Mouse (Mus musculus) hindbrain, embryonic 13.5 days (tissue): Measurements from ENCODE around the gene Sgo1. TPM values are rescaled to one million over a fixed set of nuclear protein-coding genes. Genes with fewer than 3 reads are reported as not detected.
"Not testable (repeated sequence)": the region's sequence is repeated elsewhere in the genome, so short reads cannot be mapped to it uniquely, and the experiment has no call there.

Experiments used
- ATAC-seq: fragments of 200-750 bp; cut with Nextera tagmentation; 2 replicates; pipeline ENCODE4 v1.8.0; 2017; ENCODE audit warnings: moderate TSS enrichment; ENCODE audit not compliant: low FRiP score
- H3K27ac ChIP-seq: fragments of 300-500 bp; sonication (generic); 2 replicates; pipeline ENCODE4 v1.5.1; 2015; ENCODE audit warnings: inconsistent platforms, mild to moderate bottlenecking, moderate library complexity
- H3K27me3 ChIP-seq: fragments of 300-500 bp; sonication (generic); 2 replicates; pipeline ENCODE4 v1.6.1; 2015; ENCODE audit warnings: mild to moderate bottlenecking, inconsistent platforms
- H3K36me3 ChIP-seq: fragments of 300-500 bp; sonication (generic); 2 replicates; pipeline ENCODE4 v1.6.1; 2015; ENCODE audit warnings: mild to moderate bottlenecking, inconsistent platforms
- H3K4me1 ChIP-seq: fragments of 300-500 bp; sonication (generic); replicated peaks from 2 replicates; pipeline ENCODE4 v1.6.1; 2015; ENCODE audit warnings: inconsistent platforms
- H3K4me2 ChIP-seq: fragments of 300-500 bp; sonication (generic); 2 replicates; pipeline ENCODE4 v1.6.1; 2015; ENCODE audit warnings: inconsistent platforms, mild to moderate bottlenecking, moderate library complexity
- H3K4me3 ChIP-seq: fragments of 300-500 bp; sonication (generic); 2 replicates; pipeline ENCODE4 v1.5.1; 2015; ENCODE audit warnings: mild to moderate bottlenecking, inconsistent platforms
- H3K9ac ChIP-seq: fragments of 300-500 bp; sonication (generic); 2 replicates; pipeline ENCODE4 v1.6.1; 2015; ENCODE audit warnings: mild to moderate bottlenecking, inconsistent platforms
- H3K9me3 ChIP-seq: fragments of 300-500 bp; sonication (generic); 2 replicates; pipeline ENCODE4 v1.6.1; 2016; ENCODE audit warnings: inconsistent platforms
- WGBS: fragments of 180-500 bp; shearing (Covaris S2); methylation state at CpG from one replicate; pipeline ENCODE4 v1.1.7; 2015; 5-methylcytosine and 5-hydroxymethylcytosine counted together
- polyA plus RNA-seq: library from polyadenylated mRNA; unstranded; fragments of >200 nt; fragmentation: Nextera tagmentation; extraction: Ambion mirVana; gene quantifications from 2 replicates; pipeline ENCODE4 v1.2.1, GENCODE M21; 2015

Sgo1 gene
- polyA plus RNA-seq, 1 experiment from 2014 or later: 9.0 TPM

- H3K4me1 ChIP-seq: no peaks in the 10 kb centered on the region; the same call in 1 of the 2 replicates
- 93% methylated on average over 3 of the region's 3 CpGs for WGBS
Observed at GRCm38 (mm10) chr17:53664267-53664666, 24.9 kb downstream of the Sgo1 start.

GRCm38 (mm10) chr17:53661056-53661840, 27.9 kb downstream of the Sgo1 start:
- Histone ChIP-seq H3K27ac (no peak overlapping the region), H3K9me3 (no peaks in the 10 kb centered on the region), H3K36me3 (peaks cover 36% of the 10 kb centered on the region), H3K4me1 (no peaks in the 10 kb centered on the region; the same call in 1 of the 2 replicates), H3K4me3 (no peak overlapping the region), H3K9ac (no peak overlapping the region), H3K4me2 (no peak overlapping the region), H3K27me3 (no peaks in the 10 kb centered on the region)
- WGBS: 75% methylated on average over 6 of the region's 6 CpGs
- no peak for ATAC-seq

More at GRCm38 (mm10) chr17:53664267-53664666, 24.9 kb downstream of the Sgo1 start:
- no peak for ATAC-seq
- no peak overlapping the region for H3K27ac ChIP-seq
- H3K36me3 ChIP-seq: peaks cover 54% of the 10 kb centered on the region
- no peaks in the 10 kb centered on the region for H3K27me3 ChIP-seq
- no peak overlapping the region for H3K4me3 ChIP-seq
- H3K4me2 ChIP-seq: no peak overlapping the region
- no peaks in the 10 kb centered on the region for H3K9me3 ChIP-seq
- H3K9ac ChIP-seq: no peak overlapping the region

DNA sequence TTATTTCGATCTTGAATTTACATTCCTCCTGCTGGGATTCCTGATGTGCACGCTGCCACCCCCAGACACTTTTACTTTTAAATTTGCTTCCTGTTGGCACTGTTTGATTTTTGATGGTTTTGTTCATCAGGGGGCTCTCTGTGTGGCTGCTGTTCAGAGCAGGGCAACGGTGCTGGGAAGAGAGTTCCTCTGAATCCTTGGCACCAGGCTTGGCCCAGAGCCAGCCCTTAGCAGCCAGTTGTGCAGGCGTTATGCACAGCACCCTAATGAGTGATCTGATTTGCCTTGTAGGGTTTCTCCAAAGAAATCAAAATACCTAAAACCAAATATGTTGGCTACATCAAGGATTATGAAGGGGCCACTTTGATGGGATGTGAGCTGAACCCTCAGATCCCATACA, 29.4 kb downstream of the Sgo1 start:
- peaks cover 41% of the 10 kb centered on the region for H3K36me3 ChIP-seq
- WGBS: 42% methylated on average over 4 of the region's 4 CpGs
- 0 out of 2 replicates have a peak overlapping the region, but pooled peaks have one; percentile 42 for H3K27ac ChIP-seq

DNA sequence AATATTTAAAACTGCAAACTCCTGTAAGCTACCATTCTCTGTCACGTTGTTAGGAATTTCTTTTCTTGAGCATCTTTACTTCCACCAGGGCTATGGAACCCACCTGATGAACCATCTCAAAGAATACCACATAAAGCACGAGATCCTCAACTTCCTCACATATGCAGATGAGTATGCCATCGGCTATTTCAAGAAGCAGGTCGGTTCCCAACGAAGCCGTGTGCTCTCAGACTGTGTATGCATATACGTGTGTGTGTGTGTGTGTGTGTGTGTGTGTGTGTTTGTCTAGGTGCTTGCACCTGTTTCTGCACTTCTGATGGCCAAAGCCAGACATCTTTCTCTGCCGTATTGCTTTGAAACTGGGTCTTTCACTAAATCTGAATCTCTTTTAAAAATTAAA, 29.9 kb downstream of the Sgo1 start:
- WGBS: 85% methylated on average over 8 of the region's 8 CpGs
- H3K4me2 ChIP-seq: no peak overlapping the region
- no peak overlapping the region for H3K9ac ChIP-seq
- H3K4me3 ChIP-seq: no peak overlapping the region
- no peaks in the 10 kb centered on the region; the same call in 1 of the 2 replicates for H3K4me1 ChIP-seq
- H3K27ac ChIP-seq: no peak overlapping the region
- ATAC-seq: no peak
- peaks cover 46% of the 10 kb centered on the region for H3K36me3 ChIP-seq
- no peaks in the 10 kb centered on the region for H3K27me3 ChIP-seq
- H3K9me3 ChIP-seq: no peaks in the 10 kb centered on the region

More for the DNA sequence above, 29.4 kb downstream of the Sgo1 start:
- H3K4me1 ChIP-seq: no peaks in the 10 kb centered on the region; the same call in 1 of the 2 replicates
- no peak overlapping the region for H3K4me3 ChIP-seq
- H3K4me2 ChIP-seq: no peak overlapping the region
- H3K9ac ChIP-seq: no peak overlapping the region
- no peaks in the 10 kb centered on the region for H3K9me3 ChIP-seq
- H3K27me3 ChIP-seq: no peaks in the 10 kb centered on the region
- peak; percentile 78; the same call in 1 of the 2 replicates for ATAC-seq

DNA sequence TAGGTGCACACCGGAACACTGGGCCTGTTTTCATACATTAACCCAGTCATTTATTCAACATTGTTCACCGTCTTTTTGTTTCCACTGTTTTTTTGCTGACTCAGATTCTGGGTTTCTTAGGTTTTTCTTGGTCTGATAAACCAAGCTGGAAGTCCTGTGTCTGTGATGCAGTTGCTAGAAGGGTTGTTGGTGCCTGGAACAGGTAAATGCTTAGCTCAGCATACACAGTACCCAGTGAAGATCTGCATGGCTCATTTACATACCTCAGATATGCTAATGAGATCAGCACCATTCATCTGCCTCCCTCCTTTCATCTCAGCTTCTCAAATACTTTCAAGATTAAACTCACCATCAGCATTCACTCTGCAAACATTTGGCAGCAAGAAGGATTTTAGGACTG, 30.5 kb downstream of the Sgo1 start:
- Histone ChIP-seq H3K4me1 (no peaks in the 10 kb centered on the region; the same call in 1 of the 2 replicates), H3K4me2 (no peak overlapping the region), H3K9ac (no peak overlapping the region), H3K27me3 (no peaks in the 10 kb centered on the region), H3K36me3 (peaks cover 52% of the 10 kb centered on the region), H3K27ac (no peak overlapping the region), H3K4me3 (no peak overlapping the region), H3K9me3 (no peaks in the 10 kb centered on the region)
- ATAC-seq: no peak
- WGBS: 80% methylated on average over 2 of the region's 2 CpGs

- 73% methylated on average over 2 of the region's 2 CpGs for WGBS
- H3K27me3 ChIP-seq, ATAC-seq: not testable (repeated sequence)
Observed at GRCm38 (mm10) chr17:53657391-53657790, 31.7 kb downstream of the Sgo1 start.

DNA sequence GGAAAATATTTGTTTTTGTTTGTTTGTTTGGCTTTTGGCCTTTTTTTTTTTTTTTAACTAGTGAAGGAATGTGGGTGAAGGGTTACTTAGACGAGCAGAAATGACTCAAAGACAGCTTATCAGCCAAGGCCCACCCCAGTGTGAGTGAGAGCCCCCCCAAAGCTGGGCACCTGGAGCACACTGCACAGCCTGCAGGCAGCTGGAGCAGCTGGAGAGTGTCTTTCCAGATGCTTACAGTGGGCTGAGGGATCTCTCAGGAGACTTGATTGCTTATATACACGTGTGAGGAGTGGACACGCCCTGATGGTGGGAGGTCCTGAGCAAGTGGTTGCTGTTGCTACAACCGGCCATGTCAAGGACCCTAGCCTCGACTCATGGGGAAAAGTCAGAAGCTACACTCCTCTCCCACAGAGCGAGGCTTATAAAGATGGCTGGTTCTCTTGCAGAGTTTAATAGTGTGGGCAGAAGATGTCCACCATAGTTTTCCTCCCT, 32.7 kb downstream of the Sgo1 start:
- Histone ChIP-seq H3K36me3 (peaks cover 54% of the 10 kb centered on the region), H3K27ac (no peak overlapping the region), H3K9me3 (no peaks in the 10 kb centered on the region), H3K27me3 (no peaks in the 10 kb centered on the region), H3K4me1 (no peaks in the 10 kb centered on the region; the same call in 1 of the 2 replicates), H3K4me3 (no peak overlapping the region), H3K4me2 (no peak overlapping the region), H3K9ac (no peak overlapping the region)
- ATAC-seq: no peak
- WGBS: 80% methylated on average over 6 of the region's 6 CpGs

More at GRCm38 (mm10) chr17:53657391-53657790, 31.7 kb downstream of the Sgo1 start:
- not testable (repeated sequence) for H3K4me2 ChIP-seq, H3K4me1 ChIP-seq, H3K4me3 ChIP-seq, H3K9ac ChIP-seq, H3K27ac ChIP-seq, H3K9me3 ChIP-seq
- peaks cover 59% of the 10 kb centered on the region for H3K36me3 ChIP-seq

DNA sequence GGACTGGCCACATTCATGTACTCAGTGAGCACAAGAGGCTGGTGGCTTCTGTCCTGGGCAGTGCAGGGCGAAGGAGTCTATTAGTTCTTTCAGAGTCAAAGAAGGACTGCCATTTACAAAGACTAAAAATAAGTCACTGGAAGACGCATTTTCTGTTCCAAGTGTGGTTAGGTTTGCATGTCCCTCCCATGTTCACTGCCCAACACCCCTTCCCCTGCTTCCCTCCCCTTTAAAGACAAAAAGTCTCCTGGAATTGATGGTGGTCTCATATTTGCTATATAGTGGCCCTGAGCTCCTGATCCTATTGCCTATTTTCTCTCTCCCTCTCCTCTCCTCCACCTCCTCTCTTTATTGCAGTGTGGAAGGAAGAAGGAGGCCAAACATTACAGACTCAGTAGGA, 33.2 kb downstream of the Sgo1 start:
- no peaks in the 10 kb centered on the region; the same call in 1 of the 2 replicates for H3K4me1 ChIP-seq
- H3K4me3 ChIP-seq: no peak overlapping the region
- no peaks in the 10 kb centered on the region for H3K9me3 ChIP-seq
- peaks cover 53% of the 10 kb centered on the region for H3K36me3 ChIP-seq
- H3K27ac ChIP-seq: no peak overlapping the region
- no peak overlapping the region for H3K9ac ChIP-seq
- H3K27me3 ChIP-seq: no peaks in the 10 kb centered on the region
- ATAC-seq: no peak
- H3K4me2 ChIP-seq: no peak overlapping the region
- 91% methylated on average over 2 of the region's 2 CpGs for WGBS

- no peak overlapping the region for H3K4me3 ChIP-seq
- H3K4me1 ChIP-seq: no peaks in the 10 kb centered on the region; the same call in 1 of the 2 replicates
- no peak for ATAC-seq
- H3K36me3 ChIP-seq: peaks cover 46% of the 10 kb centered on the region
- H3K27ac ChIP-seq: no peak overlapping the region
- no peak overlapping the region for H3K4me2 ChIP-seq
- no peaks in the 10 kb centered on the region for H3K9me3 ChIP-seq
- WGBS: 92% methylated on average over 6 of the region's 6 CpGs
- H3K27me3 ChIP-seq: no peaks in the 10 kb centered on the region
- no peak overlapping the region for H3K9ac ChIP-seq
Observed at GRCm38 (mm10) chr17:53655081-53655480, 34.1 kb downstream of the Sgo1 start.

- Histone ChIP-seq H3K4me2 (no peak overlapping the region), H3K4me3 (no peak overlapping the region), H3K9me3 (no peaks in the 10 kb centered on the region), H3K27ac (no peak overlapping the region), H3K36me3 (peaks cover 42% of the 10 kb centered on the region), H3K9ac (no peak overlapping the region), H3K4me1 (no peaks in the 10 kb centered on the region; the same call in 1 of the 2 replicates), H3K27me3 (no peaks in the 10 kb centered on the region)
- ATAC-seq: no peak
- 96% methylated on average over 4 of the region's 4 CpGs for WGBS
Observed at GRCm38 (mm10) chr17:53654596-53654995, 34.5 kb downstream of the Sgo1 start.

DNA sequence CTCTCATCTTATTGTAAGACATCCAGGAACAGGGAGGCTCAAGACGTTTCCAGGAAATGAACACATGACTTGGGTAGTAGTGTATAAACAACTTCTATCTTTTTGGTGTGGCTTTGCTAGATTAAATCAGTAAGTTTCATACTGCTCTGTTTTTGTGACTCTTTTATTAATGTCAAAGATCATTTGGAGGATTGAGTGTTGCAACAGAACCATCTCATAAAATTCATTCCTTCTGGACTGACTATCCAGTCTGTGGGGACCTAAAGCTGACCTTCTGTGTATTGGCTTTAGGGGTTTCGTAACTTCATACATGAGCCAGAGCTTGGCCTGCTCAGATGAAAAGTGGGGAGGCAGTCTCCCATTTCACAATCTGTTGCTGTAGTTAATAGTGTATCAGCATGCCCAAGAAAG, 38.9 kb downstream of the Sgo1 start:
- Histone ChIP-seq H3K4me2 (no peak overlapping the region), H3K9ac (no peak overlapping the region), H3K4me3 (no peak overlapping the region), H3K4me1 (no peaks in the 10 kb centered on the region), H3K36me3 (peaks cover 41% of the 10 kb centered on the region), H3K27me3 (no peaks in the 10 kb centered on the region), H3K27ac (no peak overlapping the region), H3K9me3 (no peaks in the 10 kb centered on the region)
- no peak for ATAC-seq
- 83% methylated on average over 2 of the region's 2 CpGs for WGBS

- H3K36me3 ChIP-seq: peaks cover 69% of the 10 kb centered on the region
Observed at GRCm38 (mm10) chr17:53643360-53643759, 45.8 kb downstream of the Sgo1 start.

GRCm38 (mm10) chr17:53631344-53631743, 57.8 kb downstream of the Sgo1 start:
- peaks cover 46% of the 10 kb centered on the region for H3K36me3 ChIP-seq
- no peak overlapping the region for H3K4me3 ChIP-seq
- H3K27me3 ChIP-seq: no peaks in the 10 kb centered on the region
- no peaks in the 10 kb centered on the region for H3K4me1 ChIP-seq
- H3K4me2 ChIP-seq: no peak overlapping the region
- H3K27ac ChIP-seq: no peak overlapping the region
- ATAC-seq: no peak
- no peak overlapping the region for H3K9ac ChIP-seq
- H3K9me3 ChIP-seq: no peaks in the 10 kb centered on the region

More at GRCm38 (mm10) chr17:53643360-53643759, 45.8 kb downstream of the Sgo1 start:
- Histone ChIP-seq H3K9me3 (no peaks in the 10 kb centered on the region), H3K4me3 (no peak overlapping the region), H3K27ac (no peak overlapping the region), H3K4me1 (no peaks in the 10 kb centered on the region), H3K9ac (no peak overlapping the region), H3K4me2 (no peak overlapping the region), H3K27me3 (no peaks in the 10 kb centered on the region)
- no peak for ATAC-seq
- WGBS: 85% methylated on average over 4 of the region's 4 CpGs
